In genomic region chr5:131013101-131013500, GRCm38 (mm10) we compare ENCODE assay signal across 16 mouse cellular contexts.
"Had no signal": no experiment of that assay in that cellular context is flagged by ENCODE, and none has a peak within 500 bp of the region (broad histone marks: within the 10 kb centered on the region; RNA-seq: fewer than 3 reads in every experiment).

No protein-coding gene starts in this region.

- H3K36me3 ChIP-seq: liver, embryonic 13.5 days; midbrain, embryonic 13.5 days; stomach, embryonic 15.5 days had no signal

- ATAC-seq: midbrain, embryonic 13.5 days had no signal

- H3K27me3 ChIP-seq: liver, embryonic 13.5 days; stomach, embryonic 15.5 days had no signal

- H3K9ac ChIP-seq: liver, embryonic 13.5 days; midbrain, embryonic 13.5 days; stomach, embryonic 15.5 days had no signal

- H3K9me3 ChIP-seq: liver, embryonic 13.5 days; midbrain, embryonic 13.5 days; stomach, embryonic 15.5 days had no signal

- H3K27ac ChIP-seq: left cerebral cortex, adult 2 months; liver, embryonic 13.5 days; midbrain, embryonic 13.5 days; stomach, embryonic 15.5 days had no signal

- DNase-seq: kidney, adult 11 months; kidney, adult 8-10 months; kidney, postnatal 14 days; kidney, postnatal 4 days; layer of hippocampus, postnatal 36 days; liver, embryonic 13.5 days; lung, adult 2 months; lung, postnatal 14 days; lung, postnatal 4 days; right cerebral cortex, adult 18-20 months; right cerebral cortex, postnatal 14 days; right cerebral cortex, postnatal 4 days; thymus, postnatal 25 days had no signal

- H3K4me3 ChIP-seq: left cerebral cortex, adult 2 months; liver, embryonic 13.5 days; midbrain, embryonic 13.5 days; stomach, embryonic 15.5 days had no signal

- H3K4me1 ChIP-seq: liver, embryonic 13.5 days; midbrain, embryonic 13.5 days; stomach, embryonic 15.5 days had no signal

- H3K4me2 ChIP-seq: liver, embryonic 13.5 days; midbrain, embryonic 13.5 days; stomach, embryonic 15.5 days had no signal
